Mouse (Mus musculus) ES-Bruce4 (cell line): Measurements from ENCODE around the gene Tmprss9.

Source experiments
- CTCF ChIP-seq: IDR thresholded peaks from one replicate; pipeline ENCODE4 v1.8.1; 2011; ENCODE audit warnings: low read depth, low read length
- POLR2A ChIP-seq: IDR thresholded peaks from one replicate; pipeline ENCODE4 v1.8.1; 2011; ENCODE audit warnings: low read length; ENCODE audit not compliant: insufficient read depth

GRCm38 (mm10) chr10:80897861-80898510 is 26.3 kb downstream of the Tmprss9 start:
- TF ChIP-seq CTCF (no peak), POLR2A (no peak)
